Mouse (Mus musculus) testis, adult 2 months (tissue): Measurements from ENCODE around the gene Olfr1262. TPM values are rescaled to one million over a fixed set of nuclear protein-coding genes. Genes with fewer than 3 reads are reported as not detected.

Experiments
- H3K27ac ChIP-seq: fragments of 200-500 bp; 2 replicates; pipeline ENCODE4 v1.5.1; 2012; ENCODE audit warnings: low read depth, low read length; ENCODE audit not compliant: control insufficient read depth, insufficient read depth
- H3K27me3 ChIP-seq: fragments of 200-500 bp; 2 replicates; pipeline ENCODE4 v1.6.1; 2012; ENCODE audit warnings: mild to moderate bottlenecking, low read length, moderate library complexity; ENCODE audit not compliant: control insufficient read depth, insufficient read depth
- H3K36me3 ChIP-seq: fragments of 200-500 bp; 2 replicates; pipeline ENCODE4 v1.6.1; 2012; ENCODE audit warnings: mild to moderate bottlenecking, low read length; ENCODE audit not compliant: control insufficient read depth, insufficient read depth
- H3K4me1 ChIP-seq: fragments of 200-500 bp; 2 replicates; pipeline ENCODE4 v1.6.1; 2012; ENCODE audit warnings: low read length; ENCODE audit not compliant: control insufficient read depth, insufficient read depth
- H3K4me3 ChIP-seq: fragments of 200-500 bp; 2 replicates; pipeline ENCODE4 v1.5.1; 2012; ENCODE audit warnings: low read depth, mild to moderate bottlenecking, low read length, moderate library complexity, mixed read lengths; ENCODE audit not compliant: control insufficient read depth
- CTCF ChIP-seq: fragments of 200-500 bp; IDR thresholded peaks from 2 replicates; pipeline ENCODE4 v1.5.1; 2012; ENCODE audit warnings: low read depth, mild to moderate bottlenecking, inconsistent platforms, low read length, moderate library complexity; ENCODE audit not compliant: control insufficient read depth, insufficient read depth, insufficient replicate concordance
- POLR2A ChIP-seq: fragments of 200-500 bp; IDR thresholded peaks from 2 replicates; pipeline ENCODE4 v1.6.1; 2012; ENCODE audit warnings: low read depth, mild to moderate bottlenecking, inconsistent platforms, low read length, moderate library complexity; ENCODE audit not compliant: control insufficient read depth
- polyA plus RNA-seq: library from polyadenylated mRNA; depleted of rRNA; stranded (reverse); fragments of >200 nt; gene quantifications from 2 replicates; pipeline ENCODE4 v1.2.3, GENCODE M21; 2012; rRNA removed

Gene Olfr1262
- not detected in 2 replicates for polyA plus RNA-seq

- Histone ChIP-seq H3K4me3 (no peak within 1 kb of the TSS), H3K27ac (no peak within 1 kb of the TSS), H3K36me3 (no peaks in the 10 kb centered on the region), H3K4me1 (no peaks in the 10 kb centered on the region), H3K27me3 (no peaks in the 10 kb centered on the region)
- no peak for TF ChIP-seq CTCF
- no peak for TF ChIP-seq POLR2A
Observed at GRCm38 (mm10) chr2:89999845-90000244, at the start of gene Olfr1262. Gene Olfr1262, plus strand, starts transcription at chr2:90000145.

- no peak for TF ChIP-seq CTCF
- no peak for TF ChIP-seq POLR2A
Observed at GRCm38 (mm10) chr2:89974184-89974583, 25.8 kb upstream of the Olfr1262 start, which contains the start of gene Olfr1260. Gene Olfr1260, plus strand, starts transcription at chr2:89974340.

GRCm38 (mm10) chr2:89977709-89978108, 22.2 kb upstream of the Olfr1262 start:
- H3K27ac ChIP-seq = no peak overlapping the region
- no peaks in the 10 kb centered on the region for H3K27me3 ChIP-seq
- no peak overlapping the region for H3K4me3 ChIP-seq
- H3K4me1 ChIP-seq = no peaks in the 10 kb centered on the region
- no peak for TF ChIP-seq POLR2A
- no peak for TF ChIP-seq CTCF
- no peaks in the 10 kb centered on the region for H3K36me3 ChIP-seq

More at GRCm38 (mm10) chr2:89974184-89974583, 25.8 kb upstream of the Olfr1262 start, which contains the start of gene Olfr1260:
- Histone ChIP-seq H3K36me3 (no peaks in the 10 kb centered on the region), H3K4me1 (no peaks in the 10 kb centered on the region), H3K4me3 (no peak within 1 kb of the TSS), H3K27me3 (no peaks in the 10 kb centered on the region), H3K27ac (no peak within 1 kb of the TSS)

GRCm38 (mm10) chr2:89990921-89991320, 9.0 kb upstream of the Olfr1262 start, which contains the start of gene Olfr1261:
Gene Olfr1261, plus strand, starts transcription at chr2:89991221.
- Histone ChIP-seq H3K4me3 (no peak within 1 kb of the TSS), H3K27me3 (no peaks in the 10 kb centered on the region), H3K4me1 (no peaks in the 10 kb centered on the region), H3K27ac (no peak within 1 kb of the TSS), H3K36me3 (no peaks in the 10 kb centered on the region)
- TF ChIP-seq CTCF (no peak), POLR2A (no peak)

- TF ChIP-seq POLR2A = no peak
- no peak for TF ChIP-seq CTCF
- H3K4me1 ChIP-seq = no peaks in the 10 kb centered on the region
- no peaks in the 10 kb centered on the region for H3K36me3 ChIP-seq
- no peaks in the 10 kb centered on the region for H3K27me3 ChIP-seq
- no peak within 1 kb of the TSS for H3K27ac ChIP-seq
- H3K4me3 ChIP-seq = no peak within 1 kb of the TSS
Observed at GRCm38 (mm10) chr2:90011831-90012230, 11.9 kb downstream of the Olfr1262 start, which contains the start of gene Olfr1263. Gene Olfr1263, plus strand, starts transcription at chr2:90012131.

GRCm38 (mm10) chr2:90025477-90025876, 25.5 kb downstream of the Olfr1262 start, which contains the start of gene Olfr1264:
Gene Olfr1264, minus strand, starts transcription at chr2:90025577.
- H3K27me3 ChIP-seq = no peaks in the 10 kb centered on the region
- no peaks in the 10 kb centered on the region for H3K4me1 ChIP-seq
- no peak within 1 kb of the TSS for H3K4me3 ChIP-seq
- TF ChIP-seq POLR2A = no peak
- TF ChIP-seq CTCF = no peak
- H3K27ac ChIP-seq = no peak within 1 kb of the TSS
- no peaks in the 10 kb centered on the region for H3K36me3 ChIP-seq

- H3K27ac ChIP-seq = no peak within 1 kb of the TSS
- H3K4me3 ChIP-seq = no peak within 1 kb of the TSS
- H3K27me3 ChIP-seq = no peaks in the 10 kb centered on the region
- H3K36me3 ChIP-seq = no peaks in the 10 kb centered on the region
- TF ChIP-seq POLR2A (no peak), CTCF (no peak)
- no peaks in the 10 kb centered on the region for H3K4me1 ChIP-seq
Observed at GRCm38 (mm10) chr2:90035037-90035436, 35.1 kb downstream of the Olfr1262 start, which contains the start of gene Olfr1265. Gene Olfr1265, plus strand, starts transcription at chr2:90035337.

Other genes with a start within 250 kb of the Olfr1262 start
- gene Olfr1253, start 243.1 kb upstream of the Olfr1262 start, polyA plus RNA-seq = not detected in 2 replicates
- not detected in 2 replicates for gene Olfr1254, start 206.5 kb upstream of the Olfr1262 start, polyA plus RNA-seq
- not detected in 2 replicates for gene Olfr1255, start 188.1 kb upstream of the Olfr1262 start, polyA plus RNA-seq
- gene Olfr1256, start 158.6 kb upstream of the Olfr1262 start, polyA plus RNA-seq = not detected in 2 replicates
- not detected in 2 replicates for gene Olfr48, start 151.9 kb upstream of the Olfr1262 start, polyA plus RNA-seq
- gene Olfr1257, start 121.7 kb upstream of the Olfr1262 start, polyA plus RNA-seq = 0.06 and 0.27 TPM in 2 replicates
- gene Olfr1258, start 72.8 kb upstream of the Olfr1262 start, polyA plus RNA-seq = not detected in 2 replicates
- gene Olfr1259, start 51.5 kb upstream of the Olfr1262 start, polyA plus RNA-seq = 0.15 TPM in 1 of 2 replicates, not detected in the other
- not detected in 2 replicates for gene Olfr1260, start 25.8 kb upstream of the Olfr1262 start, polyA plus RNA-seq
- gene Olfr1261, start 8.9 kb upstream of the Olfr1262 start, polyA plus RNA-seq = not detected in 2 replicates
- not detected in 2 replicates for gene Olfr1263, start 12.0 kb downstream of the Olfr1262 start, polyA plus RNA-seq
- not detected in 2 replicates for gene Olfr1264, start 25.4 kb downstream of the Olfr1262 start, polyA plus RNA-seq
- not detected in 2 replicates for gene Olfr1265, start 35.2 kb downstream of the Olfr1262 start, polyA plus RNA-seq
- gene Olfr140, start 63.4 kb downstream of the Olfr1262 start, polyA plus RNA-seq = not detected in 2 replicates
- gene Olfr1269, start 121.3 kb downstream of the Olfr1262 start, polyA plus RNA-seq = not detected in 2 replicates
- gene Olfr32, start 142.2 kb downstream of the Olfr1262 start, polyA plus RNA-seq = 0.52 and 0.69 TPM in 2 replicates
- 0.06 and 0.37 TPM in 2 replicates for gene Olfr1270, start 152.9 kb downstream of the Olfr1262 start, polyA plus RNA-seq
- not detected in 2 replicates for gene Olfr1506, start 224.3 kb downstream of the Olfr1262 start, polyA plus RNA-seq